Mouse (Mus musculus) cerebellum, adult 2 months (tissue): ENCODE data around the gene Dna2.

Experiments used
- CTCF ChIP-seq: fragments of 200-500 bp; IDR thresholded peaks from 2 replicates; pipeline ENCODE4 v1.5.1; 2011; ENCODE audit warnings: low read depth, mild to moderate bottlenecking, control low read depth, low read length, moderate library complexity, borderline replicate concordance; ENCODE audit not compliant: insufficient read depth
- POLR2A ChIP-seq: fragments of 200-500 bp; IDR thresholded peaks from 2 replicates; pipeline ENCODE4 v1.6.1; 2011; ENCODE audit warnings: low read length, control low read depth, borderline replicate concordance; ENCODE audit not compliant: insufficient read depth

- TF ChIP-seq CTCF (no peak), POLR2A (no peak)
Measured at GRCm38 (mm10) chr10:63008193-63008592, 61.4 kb downstream of the Dna2 start.
